Mouse (Mus musculus) MEL (cell line): ENCODE data around the gene Ctsf. TPM values are rescaled to one million over a fixed set of nuclear protein-coding genes. Genes with fewer than 3 reads are reported as not detected.
A peak's percentile ranks its signal among the peaks of the same experiment; 100 is the strongest.

Experiments used
- DNase-seq: peaks from one replicate; pipeline ENCODE4 v3.0.0; 2011; ENCODE audit warnings: low read depth, low spot score
- H3K27ac ChIP-seq: 2 replicates; pipeline ENCODE4 v1.5.1; 2012; ENCODE audit warnings: low read depth, mild to moderate bottlenecking, control low read depth, low read length, moderate library complexity; ENCODE audit not compliant: control insufficient read depth
- H3K27me3 ChIP-seq, 2 experiments: fragments of 150-350 bp in 1 of 2; sonication (generic) in 1 of 2; 2 replicates each; pipeline ENCODE4 v1.6.1; 2012; ENCODE audit warnings: low read length in 2 of 2, mild to moderate bottlenecking in 2 of 2, improper control_type of control experiment in 1 of 2, moderate library complexity in 1 of 2; ENCODE audit not compliant: insufficient read depth in 2 of 2, control insufficient read depth in 1 of 2
- H3K36me3 ChIP-seq, 2 experiments: 2 replicates each; pipeline ENCODE4 v1.6.1; 2012 to 2014; ENCODE audit warnings: low read length in 2 of 2, improper control_type of control experiment in 1 of 2, inconsistent platforms in 1 of 2, mild to moderate bottlenecking in 1 of 2; ENCODE audit not compliant: insufficient read depth in 2 of 2, control insufficient read depth in 1 of 2
- H3K4me1 ChIP-seq, 2 experiments: fragments of 150-350 bp in 1 of 2; sonication (generic) in 1 of 2; 2 replicates each; pipeline ENCODE4 v1.6.1; 2012; ENCODE audit warnings: low read length in 2 of 2, improper control_type of control experiment in 1 of 2, mild to moderate bottlenecking in 1 of 2; ENCODE audit not compliant: insufficient read depth in 2 of 2, control insufficient read depth in 1 of 2
- H3K4me3 ChIP-seq, 2 experiments: fragments of 150-350 bp in 1 of 2; sonication (generic) in 1 of 2; 2 replicates each; pipeline ENCODE4 v1.5.1; 2012; ENCODE audit warnings: low read depth in 2 of 2, low read length in 2 of 2, mild to moderate bottlenecking in 2 of 2, moderate library complexity in 2 of 2, control low read depth in 1 of 2, improper control_type of control experiment in 1 of 2; ENCODE audit not compliant: control insufficient read depth in 1 of 2, insufficient read depth in 1 of 2
- H3K79me2 ChIP-seq: 2 replicates; pipeline ENCODE4 v1.6.1; 2012; ENCODE audit warnings: mild to moderate bottlenecking, low read length, moderate library complexity; ENCODE audit not compliant: control insufficient read depth, poor library complexity, insufficient read depth
- H3K9ac ChIP-seq: 2 replicates; pipeline ENCODE4 v1.6.1; 2012; ENCODE audit warnings: low read depth, mild to moderate bottlenecking, control low read depth, low read length, moderate library complexity; ENCODE audit not compliant: control insufficient read depth, poor library complexity, severe bottlenecking
- H3K9me3 ChIP-seq: fragments of 150-350 bp; sonication (generic); replicated peaks from 2 replicates; pipeline ENCODE4 v1.6.1; 2012; ENCODE audit warnings: mild to moderate bottlenecking, low read length, improper control_type of control experiment, moderate library complexity; ENCODE audit not compliant: insufficient read depth
- CHD1 ChIP-seq: IDR thresholded peaks from 2 replicates; pipeline ENCODE4 v1.6.1; 2012; ENCODE audit warnings: low read depth, mild to moderate bottlenecking, inconsistent platforms, low read length, improper control_type of control experiment
- ELF1 ChIP-seq: IDR thresholded peaks from 2 replicates; pipeline ENCODE4 v1.6.1; 2014; ENCODE audit warnings: low read depth, mild to moderate bottlenecking, inconsistent platforms, low read length, improper control_type of control experiment, moderate library complexity
- EP300 ChIP-seq, 2 experiments: IDR thresholded peaks; 2 replicates each; pipeline ENCODE4 v1.6.1; 2011; ENCODE audit warnings: improper control_type of control experiment in 2 of 2, low read length in 2 of 2, low read depth in 1 of 2, mild to moderate bottlenecking in 1 of 2
- HCFC1 ChIP-seq: IDR thresholded peaks from 2 replicates; pipeline ENCODE4 v1.6.1; 2012; ENCODE audit warnings: low read depth, mild to moderate bottlenecking, inconsistent platforms, low read length, improper control_type of control experiment, moderate library complexity
- JUND ChIP-seq: IDR thresholded peaks from 2 replicates; pipeline ENCODE4 v1.6.1; 2011; ENCODE audit warnings: low read depth, mild to moderate bottlenecking, improper control_type of control experiment, low read length
- MAZ ChIP-seq: IDR thresholded peaks from 2 replicates; pipeline ENCODE4 v1.6.1; 2012; ENCODE audit warnings: low read depth, mild to moderate bottlenecking, inconsistent platforms, low read length, improper control_type of control experiment
- MYC ChIP-seq: IDR thresholded peaks from 2 replicates; pipeline ENCODE4 v1.6.1; 2011; ENCODE audit warnings: low read depth, mild to moderate bottlenecking, low read length, improper control_type of control experiment, moderate library complexity
- NELFE ChIP-seq: IDR thresholded peaks from 2 replicates; pipeline ENCODE4 v1.6.1; 2011; ENCODE audit warnings: low read depth, low read length, improper control_type of control experiment
- NRF1 ChIP-seq: IDR thresholded peaks from 2 replicates; pipeline ENCODE4 v1.6.1; 2014; ENCODE audit warnings: low read depth, mild to moderate bottlenecking, inconsistent platforms, low read length, improper control_type of control experiment, moderate library complexity; ENCODE audit not compliant: poor library complexity, insufficient read depth, severe bottlenecking
- POLR2AphosphoS2 ChIP-seq: IDR thresholded peaks from 2 replicates; pipeline ENCODE4 v1.6.1; 2011; ENCODE audit warnings: low read length, improper control_type of control experiment
- POLR2AphosphoS5 ChIP-seq: IDR thresholded peaks from 2 replicates; pipeline ENCODE4 v1.6.1; 2012; ENCODE audit warnings: low read depth, borderline replicate concordance, mild to moderate bottlenecking, inconsistent platforms, low read length, moderate library complexity, mixed read lengths
- RAD21 ChIP-seq: IDR thresholded peaks from 2 replicates; pipeline ENCODE4 v1.6.1; 2011; ENCODE audit warnings: mild to moderate bottlenecking, low read depth, low read length, improper control_type of control experiment
- RCOR1 ChIP-seq: IDR thresholded peaks from 2 replicates; pipeline ENCODE4 v1.6.1; 2012; ENCODE audit warnings: low read depth, mild to moderate bottlenecking, inconsistent platforms, low read length, improper control_type of control experiment
- TCF12 ChIP-seq: IDR thresholded peaks from 2 replicates; pipeline ENCODE4 v1.6.1; 2014; ENCODE audit warnings: low read depth, mild to moderate bottlenecking, inconsistent platforms, low read length, improper control_type of control experiment, moderate library complexity
- USF2 ChIP-seq, 2 experiments: IDR thresholded peaks; 2 replicates each; pipeline ENCODE4 v1.6.1; 2011 to 2012; ENCODE audit warnings: improper control_type of control experiment in 2 of 2, low read length in 2 of 2, borderline replicate concordance in 1 of 2, inconsistent platforms in 1 of 2, low read depth in 1 of 2, mild to moderate bottlenecking in 1 of 2; ENCODE audit not compliant: insufficient read depth in 1 of 2
- ZKSCAN1 ChIP-seq: IDR thresholded peaks from 2 replicates; pipeline ENCODE4 v1.6.1; 2012; ENCODE audit warnings: low read depth, mild to moderate bottlenecking, inconsistent platforms, low read length, improper control_type of control experiment, moderate library complexity
- ZNF384 ChIP-seq: IDR thresholded peaks from 2 replicates; pipeline ENCODE4 v1.6.1; 2012; ENCODE audit warnings: low read depth, mild to moderate bottlenecking, inconsistent platforms, low read length, improper control_type of control experiment
- polyA plus RNA-seq, 2 experiments: library from polyadenylated mRNA; stranded (reverse) in 1 of 2; unstranded in 1 of 2; fragments of >175 nt in 1 of 2; fragments of >200 nt in 1 of 2; gene quantifications; 2 replicates each; pipeline versions ENCODE4 v1.2.1 to v1.2.4; 2012; ENCODE audit warnings: low replicate concordance in 2 of 2, low read depth in 1 of 2; ENCODE audit not compliant: insufficient read length in 2 of 2, insufficient read depth in 1 of 2, missing spikeins in 1 of 2
- total RNA-seq: library from RNA; depleted of rRNA; stranded (reverse); fragments of 300-350 nt; gene quantifications from 2 replicates; pipeline ENCODE4 v1.2.3, GENCODE M21; 2012

The Ctsf gene
- total and polyA plus RNA-seq, 3 experiments: not detected

DNA sequence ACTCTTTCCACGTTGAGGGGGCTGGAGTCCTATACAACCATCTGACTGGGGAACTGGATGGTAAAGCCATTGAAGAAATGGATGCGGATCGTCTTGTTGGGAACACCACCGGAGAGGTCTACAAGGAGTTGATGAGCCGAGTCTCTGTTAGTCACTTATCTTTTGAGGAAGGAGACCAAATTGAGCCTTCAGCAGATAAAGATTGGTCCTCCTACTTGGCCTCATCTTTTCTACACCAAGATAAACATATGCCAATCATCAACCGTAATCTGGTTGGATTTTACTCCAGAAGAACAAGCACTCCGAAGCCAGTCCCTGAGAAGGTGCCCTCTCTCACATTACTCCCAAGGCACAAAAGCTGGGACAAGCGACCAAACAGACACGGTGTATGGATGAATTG lies 14.1 kb upstream of the Ctsf start (continued):
- peak; percentile 59 to 66 for TF ChIP-seq EP300 (IDR thresholded peaks at IDR 0.05; ENCODE audit: low read depth in 1 of 2, low read length in 2 of 2)
- no peak for TF ChIP-seq JUND
- TF ChIP-seq NRF1: no peak
- no peak for TF ChIP-seq MAZ
- TF ChIP-seq POLR2AphosphoS5: no peak
- no peak for TF ChIP-seq RAD21
- no peak for TF ChIP-seq HCFC1
- TF ChIP-seq, all 39 proteins: peak for 9

DNA sequence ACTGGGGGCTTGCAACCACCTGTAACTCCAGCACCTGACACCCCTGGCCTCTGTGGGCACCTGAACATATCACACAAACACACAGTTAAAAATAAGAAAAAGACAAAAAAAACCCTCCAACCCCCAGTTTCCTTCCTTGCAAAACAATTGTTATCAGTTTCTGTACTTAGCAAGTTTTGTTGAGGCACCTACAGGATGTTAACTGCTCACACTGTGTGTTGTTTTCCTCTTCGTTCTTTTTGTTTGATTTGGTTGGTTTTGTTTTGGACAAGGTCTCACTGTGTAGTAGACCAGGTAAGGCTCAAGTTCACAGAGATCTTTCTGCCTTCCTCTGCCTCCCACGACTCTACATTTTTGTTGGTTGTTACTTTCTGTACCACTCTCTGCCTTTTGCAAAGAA lies 12.3 kb upstream of the Ctsf start:
- Histone ChIP-seq H3K9ac (no peak overlapping the region), H3K27me3 (no peaks in the 10 kb centered on the region), H3K4me3 (no peak overlapping the region), H3K4me1 (peaks cover 25 to 27% of the 10 kb centered on the region in 2 experiments), H3K79me2 (peaks cover 8% of the 10 kb centered on the region), H3K27ac (no peak overlapping the region), H3K36me3 (peaks cover 0 to 14% of the 10 kb centered on the region in 2 experiments; a peak in 2 of 4 replicates), H3K9me3 (no peaks in the 10 kb centered on the region)
- no peak for TF ChIP-seq JUND
- TF ChIP-seq ZKSCAN1: no peak
- no peak for TF ChIP-seq EP300 (IDR thresholded peaks at IDR 0.05; ENCODE audit: low read depth in 1 of 2, low read length in 2 of 2)
- no peak for TF ChIP-seq POLR2AphosphoS2
- TF ChIP-seq TCF12: no peak
- no peak for TF ChIP-seq USF2 (IDR thresholded peaks at IDR 0.05; ENCODE audit: borderline replicate concordance in 1 of 2, insufficient read depth in 1 of 2, low read depth in 1 of 2, low read length in 2 of 2)
- TF ChIP-seq POLR2AphosphoS5: no peak
- TF ChIP-seq ELF1: no peak
- no peak for TF ChIP-seq NELFE
- no peak for TF ChIP-seq MAZ
- DNase-seq: no peak

DNA sequence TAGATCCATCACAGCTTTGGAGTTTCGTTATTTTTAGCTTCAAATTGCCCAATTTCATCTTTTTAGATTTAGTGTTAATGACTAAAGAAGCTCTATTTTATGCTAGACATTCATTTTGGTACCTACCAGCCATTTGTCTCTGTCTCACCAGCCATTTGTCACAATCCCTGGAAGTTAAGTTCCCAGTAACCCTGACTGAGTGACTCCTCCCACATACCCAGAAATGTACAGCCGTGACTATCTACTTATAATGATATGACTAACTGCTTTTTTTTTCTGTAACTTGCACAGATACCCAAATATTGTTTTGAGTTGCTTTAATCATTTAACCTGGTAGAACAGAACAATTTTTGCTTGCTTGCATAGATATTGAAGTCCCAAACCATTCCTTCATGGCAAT lies 9.1 kb upstream of the Ctsf start:
- H3K9me3 ChIP-seq: no peaks in the 10 kb centered on the region
- TF ChIP-seq NELFE: no peak
- no peak for TF ChIP-seq HCFC1
- 0 out of 4 replicates have a peak, but pooled peaks of 1 of the 2 experiments have one; percentile 30 for TF ChIP-seq EP300 (IDR thresholded peaks at IDR 0.05; ENCODE audit: low read depth in 1 of 2, low read length in 2 of 2)
- TF ChIP-seq CHD1: no peak
- TF ChIP-seq RCOR1: no peak
- no peak for TF ChIP-seq ZKSCAN1
- TF ChIP-seq MYC: 0 out of 2 replicates have a peak, but pooled peaks have one; percentile 32
- peak; percentile 79 for TF ChIP-seq ZNF384
- no peaks in the 10 kb centered on the region; a peak in 2 of 4 replicates for H3K27me3 ChIP-seq
- no peak overlapping the region for H3K9ac ChIP-seq
- peaks cover 15 to 20% of the 10 kb centered on the region in 2 experiments for H3K4me1 ChIP-seq
- H3K79me2 ChIP-seq: no peaks in the 10 kb centered on the region
- peak overlapping the region in 1 of 2 experiments; percentile 10; a peak in 1 of 4 replicates for H3K4me3 ChIP-seq
- peak overlapping the region; percentile 31 for H3K27ac ChIP-seq
- DNase-seq: peak; percentile 57
- peaks cover 0 to 12% of the 10 kb centered on the region in 2 experiments; a peak in 2 of 4 replicates for H3K36me3 ChIP-seq
